Mouse (Mus musculus): ENCODE measurements around the gene Fcer1g.

Gene Fcer1g

DNA sequence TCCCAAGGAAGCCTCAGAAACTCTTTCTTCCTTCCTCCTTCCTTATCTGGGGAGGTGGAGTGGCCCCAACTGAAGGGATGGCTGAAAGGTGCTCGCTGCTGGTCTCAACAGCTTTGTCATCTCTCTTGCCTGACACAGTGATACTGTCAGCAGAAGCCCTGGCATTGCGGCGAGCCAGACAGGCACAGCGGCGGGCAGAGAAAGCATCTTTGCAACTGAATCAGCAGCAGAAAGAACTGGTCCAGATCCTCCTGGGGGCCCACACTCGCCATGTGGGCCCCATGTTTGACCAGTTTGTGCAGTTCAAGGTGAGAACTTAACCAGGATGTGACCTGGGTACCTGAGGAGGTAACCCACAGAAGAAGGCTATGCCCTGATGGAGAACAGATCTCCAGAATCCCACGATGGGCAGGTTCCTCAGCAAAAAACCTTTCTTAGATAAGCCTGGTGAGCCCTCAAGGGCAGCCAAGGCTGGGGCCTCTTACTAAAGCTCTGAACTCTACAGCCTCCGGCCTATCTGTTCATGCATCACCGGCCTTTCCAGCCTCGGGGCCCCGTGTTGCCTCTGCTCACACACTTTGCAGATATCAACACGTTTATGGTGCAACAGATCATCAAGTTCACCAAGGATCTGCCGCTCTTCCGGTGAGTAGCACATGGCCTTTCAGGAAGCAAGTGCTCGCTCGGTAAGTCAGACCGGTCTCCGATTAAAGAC, 17.8 kb downstream of the Fcer1g start:
- no peak for DNase-seq (ENCODE audit: low read depth)

DNA sequence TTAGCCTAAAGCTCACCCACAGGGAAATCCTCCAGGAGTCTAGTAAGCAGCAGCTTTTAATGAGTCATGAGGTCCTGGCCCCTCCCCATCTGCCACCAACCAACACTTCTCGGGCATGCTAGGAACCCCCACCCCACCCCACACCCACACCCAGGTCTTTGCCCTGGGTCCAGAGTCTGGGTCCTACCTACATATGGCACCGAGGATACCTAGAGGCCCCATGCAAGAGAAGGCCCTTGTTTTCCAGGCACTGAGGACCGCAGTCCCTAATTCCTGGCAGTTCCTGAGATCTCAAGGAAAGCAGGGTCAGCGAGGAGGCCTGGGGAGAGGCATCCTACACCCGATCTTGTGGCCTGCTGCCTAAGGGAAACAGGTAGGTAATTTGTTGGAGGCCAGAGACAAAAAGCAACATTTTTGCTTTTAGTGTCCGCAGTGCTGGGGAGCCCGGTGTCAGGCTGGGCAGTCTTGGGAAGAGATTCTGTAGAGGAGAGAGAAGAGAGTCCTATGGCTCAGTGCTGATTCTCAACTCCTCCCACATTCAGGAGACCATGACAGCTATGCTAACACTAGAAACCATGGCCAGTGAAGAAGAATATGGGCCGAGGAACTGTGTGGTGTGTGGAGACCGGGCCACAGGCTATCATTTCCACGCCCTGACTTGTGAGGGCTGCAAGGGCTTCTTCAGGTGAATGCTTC, 20.2 kb downstream of the Fcer1g start, which contains the start of gene Nr1i3:
Nr1i3 (plus strand) TSS at position 170 of the 696 bp plus-strand sequence.
- DNase-seq (ENCODE audit: low read depth), result no peak

DNA sequence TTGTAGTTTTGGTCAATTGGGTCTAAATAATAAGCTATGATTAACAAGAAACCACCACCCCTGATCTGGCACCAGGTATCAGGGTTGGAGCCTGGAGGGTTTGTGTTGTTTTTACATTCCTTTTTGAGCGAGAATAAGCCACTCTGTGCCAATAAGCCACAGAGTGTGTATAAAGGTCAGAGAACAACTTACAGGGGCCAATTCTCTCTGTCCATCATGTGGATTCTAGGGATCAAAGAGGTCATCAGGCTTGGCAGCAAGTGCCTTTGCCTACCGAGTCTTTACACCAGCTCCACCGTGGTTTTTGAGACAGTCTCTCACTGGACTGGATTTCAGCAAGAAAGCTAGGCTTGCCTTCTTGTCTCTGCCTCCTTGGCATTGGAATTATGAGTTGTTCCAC, 21.3 kb downstream of the Fcer1g start:
- no peak for DNase-seq (ENCODE audit: low read depth)

DNA sequence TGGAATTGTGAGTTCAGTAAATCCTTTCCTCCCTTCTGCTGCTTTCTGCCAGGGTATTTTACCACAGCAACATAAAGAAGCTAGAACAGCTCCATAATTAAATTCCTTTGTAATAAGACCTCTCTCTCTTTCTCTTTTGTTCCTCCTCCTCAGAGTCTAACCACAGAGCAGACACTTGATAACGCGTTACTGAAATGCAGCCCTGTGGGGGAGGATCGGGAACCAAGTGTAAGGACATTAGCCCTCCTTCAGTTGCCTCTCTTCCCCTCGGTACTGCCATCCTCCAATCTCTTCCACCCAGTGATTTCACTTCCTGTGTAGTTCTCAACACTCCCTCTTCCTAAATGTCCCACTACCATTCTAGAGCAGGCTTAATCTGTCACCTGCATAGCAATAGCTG, 24.8 kb downstream of the Fcer1g start:
- no peak for DNase-seq (ENCODE audit: low read depth)

DNA sequence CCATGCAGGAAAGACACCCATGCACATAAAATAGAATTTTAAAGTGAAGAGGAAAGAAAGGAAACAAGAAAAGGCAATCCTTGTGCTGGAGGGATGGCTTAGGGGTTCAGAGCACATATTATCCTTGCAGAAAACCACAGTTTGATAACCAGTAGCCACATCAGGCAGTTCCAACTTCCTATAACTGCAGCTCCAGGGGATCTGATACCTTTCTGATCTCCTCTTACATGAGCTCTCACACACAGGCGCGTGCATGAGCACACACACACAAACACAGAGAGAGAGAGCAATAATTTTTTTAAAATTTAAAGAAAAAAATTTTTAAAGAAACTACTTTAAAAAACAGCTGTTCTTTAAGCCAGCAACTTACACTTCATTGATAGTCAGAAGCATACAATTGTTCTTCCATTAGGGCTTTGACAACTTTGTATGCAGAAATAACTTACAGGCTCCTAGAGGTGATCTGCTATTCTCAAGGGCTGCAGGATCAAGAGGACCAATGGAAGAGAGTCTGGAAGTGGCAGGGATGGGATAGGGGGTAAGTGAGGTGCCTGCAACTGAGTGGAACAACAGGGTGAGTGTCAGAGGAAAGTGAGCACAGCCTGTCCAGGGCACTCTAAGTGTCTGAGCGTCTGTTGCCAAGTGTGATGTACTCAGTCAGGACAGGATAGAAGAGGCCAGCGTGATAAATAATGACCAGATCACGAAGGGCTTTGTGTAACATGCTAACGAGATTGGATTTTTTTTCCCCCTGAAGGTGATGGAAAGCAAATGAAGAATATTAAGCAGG, 28.3 kb downstream of the Fcer1g start:
- DNase-seq (ENCODE audit: low read depth), result no peak

DNA sequence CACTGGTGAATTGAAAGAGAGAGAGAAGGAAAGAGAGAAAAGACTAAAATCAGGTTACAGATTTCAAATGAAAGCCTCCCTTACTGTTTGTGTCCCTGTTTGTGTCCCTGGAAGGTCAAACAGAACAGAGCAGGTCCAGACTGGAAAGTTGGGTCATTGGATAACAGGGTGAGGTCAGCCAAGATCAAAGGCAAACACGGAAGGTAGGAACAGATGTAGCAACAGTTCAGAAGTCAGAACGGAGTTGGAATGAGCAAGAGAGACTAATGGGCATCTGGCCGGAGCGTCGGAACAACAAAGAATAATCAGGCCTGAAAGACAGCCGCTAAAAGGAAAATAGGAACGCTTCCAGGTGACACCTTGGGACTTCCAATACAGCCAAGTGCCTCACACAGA, 29.9 kb downstream of the Fcer1g start:
- DNase-seq (ENCODE audit: low read depth), result no peak

DNA sequence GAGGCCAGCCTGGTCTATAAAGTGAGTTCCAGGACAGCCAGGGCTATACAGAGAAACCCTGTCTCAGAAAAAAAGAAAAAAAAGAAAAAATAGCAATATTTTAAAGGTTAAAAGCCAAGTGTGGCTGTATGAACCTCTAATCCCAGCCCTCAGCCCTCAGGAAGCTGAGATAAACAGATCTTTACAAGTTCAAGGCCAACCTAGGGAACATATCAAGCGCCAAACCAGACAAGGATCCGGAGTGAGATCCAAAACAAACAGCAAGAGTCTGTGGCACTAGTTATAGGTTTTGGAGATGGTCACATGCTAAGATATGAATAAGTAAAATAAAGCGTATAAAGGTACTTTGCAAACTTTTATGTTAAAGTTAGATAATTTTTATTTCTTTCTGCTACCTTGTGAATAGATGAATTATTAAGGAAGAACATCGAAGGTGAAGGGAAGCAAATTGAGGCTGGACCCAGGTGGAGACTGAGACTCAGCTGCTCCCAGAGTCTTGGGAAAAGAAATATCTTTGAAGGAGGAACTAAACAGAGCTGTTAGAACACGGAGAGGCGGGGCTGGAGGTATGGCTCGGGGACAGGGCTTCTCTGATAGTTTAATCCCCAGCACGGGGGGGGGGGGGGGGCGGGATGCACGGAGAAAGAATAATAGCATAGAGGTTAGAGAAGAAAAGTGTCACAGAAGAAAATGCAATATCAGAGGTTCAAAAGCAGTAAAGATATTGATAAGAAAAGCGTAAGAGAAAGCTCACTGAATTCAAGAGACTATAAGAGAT, 30.5 kb downstream of the Fcer1g start:
- DNase-seq (ENCODE audit: low read depth), result no peak

DNA sequence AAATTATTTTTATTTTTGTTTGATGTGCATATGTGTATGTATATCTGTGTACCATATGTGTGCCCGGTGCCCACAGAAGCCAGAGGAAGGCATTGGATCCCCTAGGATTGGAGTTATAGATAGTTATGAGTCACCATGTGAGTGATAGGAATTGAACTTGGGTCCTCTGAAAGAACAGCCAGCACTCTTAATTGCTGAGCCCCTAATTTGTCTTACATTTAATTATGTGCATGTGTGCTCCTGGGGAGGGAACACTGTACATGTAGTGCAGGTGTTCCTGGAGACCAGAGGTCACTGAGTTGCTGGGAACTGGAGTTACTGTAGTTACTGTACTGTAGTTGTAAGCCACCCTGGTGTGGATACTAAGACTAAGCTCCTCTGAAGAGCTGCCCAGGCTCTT, 33.4 kb downstream of the Fcer1g start:
- DNase-seq (ENCODE audit: low read depth), result no peak

DNA sequence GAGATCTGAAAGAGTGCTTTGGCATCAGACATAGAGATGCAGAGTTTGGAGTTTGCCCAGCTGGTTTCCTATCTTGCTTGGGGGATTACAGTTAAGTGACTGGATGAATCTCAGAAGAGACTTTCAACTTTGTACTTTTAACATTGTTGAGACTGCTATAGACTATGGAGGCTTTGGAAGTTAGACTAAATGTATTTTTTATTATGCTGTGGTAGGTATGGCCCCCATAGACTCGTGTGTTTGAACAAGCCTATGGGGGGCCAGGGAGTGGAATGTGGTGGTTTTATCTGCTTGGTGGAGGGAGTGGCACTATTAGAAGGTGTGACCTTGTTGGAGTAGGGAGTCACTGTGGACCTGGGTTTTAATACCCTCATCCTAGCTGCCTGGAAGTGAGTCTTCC, 34.6 kb downstream of the Fcer1g start:
- no peak for DNase-seq (ENCODE audit: low read depth)

DNA sequence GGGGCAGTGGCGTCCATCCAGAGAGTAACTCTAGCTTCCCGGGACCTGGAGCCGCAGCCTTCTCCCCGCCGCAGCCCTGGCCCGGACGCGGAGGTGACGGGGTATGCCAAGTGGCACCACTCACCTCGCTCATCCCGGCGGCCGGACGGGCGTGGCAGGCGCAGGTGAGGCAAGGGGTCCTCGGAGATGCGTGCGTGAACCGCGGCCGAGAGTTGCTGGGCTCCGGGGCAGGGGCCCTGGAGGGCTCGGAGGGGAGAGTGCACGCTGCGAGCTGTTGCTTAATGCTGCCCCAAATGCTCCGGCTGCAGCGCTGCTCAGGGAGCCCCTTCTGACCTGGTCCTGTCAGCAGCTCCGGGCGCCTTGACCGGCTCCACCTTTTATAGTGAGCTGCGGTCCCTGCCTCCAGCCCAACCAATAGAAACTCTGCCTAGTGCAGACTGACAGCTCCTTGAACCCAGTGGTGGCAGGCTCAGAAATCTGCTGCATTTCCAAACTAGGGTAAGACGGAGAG, 38.2 kb downstream of the Fcer1g start, which contains the start of gene Pcp4l1:
Pcp4l1 (minus strand) TSS at position 382 of the 511 bp plus-strand sequence.
- DNase-seq (ENCODE audit: low read depth), result peak; percentile 30

DNA sequence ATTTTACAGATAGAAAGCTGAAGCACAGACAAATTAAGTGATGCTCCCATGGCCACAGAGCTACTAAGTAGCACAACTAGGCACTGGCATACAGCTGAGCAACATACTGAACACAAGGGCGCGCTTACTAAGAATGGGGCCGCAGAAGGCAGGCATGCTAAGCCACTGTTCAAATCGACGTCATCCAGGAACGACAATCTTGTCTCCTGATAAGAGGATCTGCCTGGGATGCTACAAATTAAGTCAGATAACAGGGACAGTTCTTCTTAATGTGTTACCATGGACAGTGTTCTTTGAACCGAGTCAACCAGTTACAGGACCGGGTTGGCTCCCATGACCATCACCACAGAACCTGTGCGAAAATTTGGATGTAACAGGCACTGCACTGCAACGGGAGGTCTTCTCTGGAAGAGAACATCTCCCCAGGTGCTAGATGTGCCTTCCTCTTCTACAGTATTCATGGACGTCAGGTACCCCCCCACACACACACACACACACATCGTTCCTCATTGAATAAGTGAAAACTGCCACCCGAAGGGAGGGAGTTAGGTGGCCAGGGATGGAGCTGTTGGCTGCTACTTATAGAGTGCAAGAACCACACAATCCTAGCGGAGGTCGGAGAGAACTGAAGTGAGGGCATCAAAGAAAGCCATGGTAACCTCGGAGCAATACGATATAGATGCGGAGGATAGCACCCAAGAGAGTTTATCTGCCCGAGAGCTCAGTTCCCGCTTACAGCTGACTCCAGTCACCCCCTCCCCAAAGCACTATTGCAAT, 38.9 kb downstream of the Fcer1g start:
- no peak for DNase-seq (ENCODE audit: low read depth)

DNA sequence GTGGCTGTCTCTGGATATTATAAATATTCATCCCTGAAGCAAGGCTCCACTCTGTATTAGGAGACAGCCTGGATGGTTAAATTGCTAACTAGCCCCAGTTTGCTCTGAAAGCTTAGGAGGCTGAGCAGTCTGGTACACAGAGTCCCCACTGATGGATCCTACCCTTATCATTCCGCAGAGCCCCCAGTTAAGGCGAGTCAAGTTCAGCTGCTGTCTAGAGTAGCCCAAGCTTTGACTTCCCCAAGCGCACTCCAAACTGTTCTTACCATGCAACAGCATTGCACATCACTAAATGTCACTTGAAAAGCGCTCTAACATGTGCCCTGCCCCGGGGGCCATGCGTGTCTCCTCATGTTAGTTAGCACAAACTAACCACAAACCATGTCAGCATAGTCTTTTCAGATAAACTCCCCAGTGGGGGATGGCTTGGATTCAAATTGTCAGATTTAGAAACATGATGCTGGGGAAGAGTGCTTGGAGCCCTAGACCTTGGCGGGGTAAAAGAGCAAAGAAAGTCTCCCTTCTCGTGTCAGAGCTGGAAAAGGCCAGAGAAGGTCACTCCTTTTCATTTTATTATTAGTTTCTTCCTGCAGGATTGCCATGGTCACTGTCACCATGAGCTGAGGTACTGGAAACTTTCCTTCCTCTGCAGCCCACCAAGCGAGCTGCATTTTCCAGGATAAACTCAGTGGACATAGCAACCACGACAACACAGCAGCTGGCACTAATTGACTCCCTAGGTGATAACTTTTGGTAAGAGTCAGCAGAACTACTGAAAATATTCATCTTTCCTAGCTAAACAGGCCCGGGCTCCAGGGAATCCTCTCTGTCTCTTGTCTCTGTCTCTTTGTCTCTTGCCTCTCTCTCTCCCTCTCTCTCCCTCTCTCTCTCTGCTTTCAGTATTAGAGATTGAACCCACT, 40.0 kb downstream of the Fcer1g start:
- DNase-seq (ENCODE audit: low read depth), result no peak

DNA sequence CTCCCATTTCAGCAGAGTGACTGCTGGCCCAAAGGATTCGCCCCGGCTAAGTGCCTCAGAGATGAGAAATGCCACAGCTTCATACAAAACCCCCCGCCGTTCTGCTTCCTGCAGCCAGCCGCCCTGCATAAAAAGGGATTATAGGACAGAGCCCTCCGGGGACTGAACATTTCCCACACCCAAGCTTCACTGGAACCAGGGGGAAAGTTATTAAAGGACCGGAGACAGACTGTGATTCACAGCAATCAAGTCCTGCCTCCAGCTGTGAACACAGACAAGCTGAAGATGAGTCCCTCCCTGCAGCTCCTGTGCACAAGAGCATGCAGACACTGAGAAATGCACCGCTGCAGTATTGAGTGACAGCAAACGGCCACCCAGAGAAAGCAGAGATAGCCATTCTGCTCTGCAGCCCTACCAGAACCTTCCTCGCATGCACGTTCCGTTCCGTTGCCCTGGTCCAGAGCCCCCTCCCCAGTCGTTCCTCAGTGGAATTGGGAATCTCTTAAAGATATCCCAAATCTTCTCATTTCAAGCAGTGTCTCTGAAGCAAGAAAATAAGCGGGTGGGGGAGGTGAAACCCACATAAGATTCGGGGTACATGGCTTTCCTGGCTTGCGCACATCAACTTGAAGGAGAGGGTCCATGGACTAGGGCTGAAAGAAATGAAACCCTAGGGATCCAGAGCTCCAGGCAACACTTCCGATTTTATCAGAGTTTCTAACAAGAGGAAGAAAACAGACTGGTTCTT, 40.9 kb downstream of the Fcer1g start:
- no peak for DNase-seq (ENCODE audit: low read depth)

DNA sequence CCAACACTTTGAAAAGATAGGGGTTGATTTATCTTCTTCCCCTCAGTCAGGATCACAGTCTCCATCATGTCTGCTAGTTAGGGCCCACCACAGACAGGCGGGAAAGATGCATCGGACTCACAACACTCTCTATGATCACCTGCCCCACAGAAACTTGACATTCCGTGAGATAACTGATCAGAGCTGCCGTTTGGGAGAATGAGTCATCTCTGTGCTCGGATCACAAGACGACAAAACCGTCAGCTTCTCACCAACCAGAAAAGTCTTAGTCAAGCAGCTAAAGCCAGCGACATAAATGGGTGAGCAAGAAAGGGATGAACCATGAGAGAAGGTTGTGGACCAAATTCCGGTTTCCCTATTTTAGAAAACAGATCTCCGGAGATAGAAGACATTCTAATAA, 41.9 kb downstream of the Fcer1g start:
- no peak for DNase-seq (ENCODE audit: low read depth)

DNA sequence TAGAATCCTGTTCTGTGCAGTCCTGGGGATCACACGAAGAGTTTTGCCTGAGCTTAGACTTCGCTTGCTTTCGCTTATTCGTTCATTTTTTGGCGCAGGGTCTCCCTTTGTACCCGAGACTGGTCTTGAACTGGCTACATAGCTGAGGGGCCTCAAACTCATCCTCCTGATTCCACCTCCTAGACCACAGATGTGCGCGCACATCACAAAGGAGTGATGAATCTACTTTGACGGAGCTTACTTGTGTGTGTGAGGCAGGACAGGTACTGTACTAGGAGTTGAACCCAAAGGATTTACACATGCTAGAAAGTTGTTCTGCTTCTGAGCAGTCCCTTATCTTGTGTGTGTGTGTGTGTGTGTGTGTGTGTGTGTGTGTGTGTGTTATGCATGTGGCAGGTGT, 43.3 kb downstream of the Fcer1g start:
- DNase-seq (ENCODE audit: low read depth), result no peak

DNA sequence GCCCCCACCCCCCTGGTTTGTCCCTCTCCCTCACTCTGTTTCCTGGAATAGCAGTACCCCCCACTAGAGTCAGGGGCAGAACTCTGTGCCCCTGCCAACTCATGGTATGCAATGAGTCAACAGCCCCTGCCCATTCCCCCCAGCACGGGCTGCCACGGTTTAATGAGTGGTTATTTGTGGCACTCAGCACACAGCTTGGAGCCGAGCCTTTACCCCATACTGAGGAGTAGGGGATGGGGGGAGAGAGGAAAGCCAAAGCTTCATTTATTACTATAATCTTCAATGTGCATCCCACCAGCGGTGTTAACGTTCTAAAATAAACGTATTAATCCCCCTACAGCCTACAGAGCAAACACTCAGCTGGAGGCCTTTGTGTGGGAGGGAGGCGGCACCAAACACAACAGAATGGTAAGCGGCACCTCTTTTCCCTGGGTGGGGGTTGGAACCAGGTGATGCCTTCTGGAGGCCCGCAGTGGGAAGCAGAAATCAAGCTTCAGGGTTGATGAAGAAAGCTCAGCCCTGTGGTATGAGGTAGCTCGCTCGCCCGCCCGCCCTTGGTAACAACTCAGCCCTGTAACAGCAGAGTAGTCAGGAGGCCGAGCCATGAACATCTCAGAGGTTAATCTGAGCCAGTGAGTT, 44.6 kb downstream of the Fcer1g start:
- no peak for DNase-seq (ENCODE audit: low read depth)

DNA sequence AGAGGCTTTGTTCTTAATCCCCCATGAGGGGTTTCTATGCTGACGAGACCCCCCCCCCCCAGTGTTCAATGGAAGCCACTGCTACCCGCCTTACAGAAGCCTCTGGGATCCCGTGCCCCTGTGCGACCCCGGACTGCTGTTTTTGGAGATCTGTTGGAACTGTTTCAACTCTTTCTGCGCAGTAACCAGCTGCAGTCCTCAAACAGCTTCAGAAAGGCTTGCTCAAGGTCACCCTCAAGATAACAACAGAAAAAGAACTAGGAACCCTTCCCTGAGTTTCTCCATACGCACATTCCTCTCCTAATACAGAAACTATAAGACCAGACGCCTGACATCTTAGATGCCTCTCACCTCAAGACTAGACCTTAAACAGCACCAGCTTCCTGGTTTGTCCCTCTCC, 45.1 kb downstream of the Fcer1g start:
- no peak for DNase-seq (ENCODE audit: low read depth)

DNA sequence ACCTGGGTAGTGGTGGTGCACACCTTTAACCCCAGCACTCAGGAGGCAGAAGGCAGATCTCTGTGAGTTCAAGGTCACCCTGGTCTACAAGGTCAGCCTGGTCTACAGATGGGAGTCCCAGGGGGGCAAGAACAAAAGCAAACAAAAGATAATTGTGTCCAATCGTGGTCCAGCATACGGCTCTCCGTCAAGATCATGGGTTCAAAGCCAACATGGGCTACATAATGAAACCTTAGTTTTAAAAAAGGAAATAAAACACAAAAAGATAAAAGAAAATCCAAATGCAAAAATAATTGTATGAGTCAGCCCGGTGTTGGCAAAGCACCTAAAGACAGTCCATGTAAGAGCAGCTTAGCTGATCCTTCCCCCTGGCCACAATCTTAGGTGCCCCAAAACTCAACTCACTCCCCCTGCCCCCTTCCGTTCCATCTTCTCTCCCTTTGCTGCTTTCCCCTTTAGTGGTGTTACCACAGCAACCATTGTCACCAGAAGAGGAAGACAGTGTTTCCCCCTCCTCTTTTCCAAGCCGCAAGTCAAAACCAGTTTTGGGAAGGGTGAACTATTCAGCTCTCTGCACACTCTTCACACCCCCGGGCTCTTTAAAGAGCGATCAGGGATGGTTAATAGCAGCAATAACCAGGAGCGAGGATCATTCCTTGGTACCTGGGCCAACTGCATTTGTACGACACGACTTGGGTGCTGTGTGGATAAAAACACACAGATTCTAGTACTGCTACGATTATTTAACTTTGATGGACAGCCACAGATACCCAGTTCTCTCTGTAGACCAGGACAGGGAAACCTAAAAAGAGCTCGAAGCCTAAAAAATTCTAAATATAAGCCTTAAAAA, 46.1 kb downstream of the Fcer1g start:
- no peak for DNase-seq (ENCODE audit: low read depth)
